Mouse (Mus musculus): ENCODE results near the gene Mrpl33. TPM values are rescaled to one million over a fixed set of nuclear protein-coding genes. Genes with fewer than 3 reads are reported as not detected.

Gene Mrpl33
- polyA plus RNA-seq, 1 experiment from 2014 or later: 165 TPM

DNA sequence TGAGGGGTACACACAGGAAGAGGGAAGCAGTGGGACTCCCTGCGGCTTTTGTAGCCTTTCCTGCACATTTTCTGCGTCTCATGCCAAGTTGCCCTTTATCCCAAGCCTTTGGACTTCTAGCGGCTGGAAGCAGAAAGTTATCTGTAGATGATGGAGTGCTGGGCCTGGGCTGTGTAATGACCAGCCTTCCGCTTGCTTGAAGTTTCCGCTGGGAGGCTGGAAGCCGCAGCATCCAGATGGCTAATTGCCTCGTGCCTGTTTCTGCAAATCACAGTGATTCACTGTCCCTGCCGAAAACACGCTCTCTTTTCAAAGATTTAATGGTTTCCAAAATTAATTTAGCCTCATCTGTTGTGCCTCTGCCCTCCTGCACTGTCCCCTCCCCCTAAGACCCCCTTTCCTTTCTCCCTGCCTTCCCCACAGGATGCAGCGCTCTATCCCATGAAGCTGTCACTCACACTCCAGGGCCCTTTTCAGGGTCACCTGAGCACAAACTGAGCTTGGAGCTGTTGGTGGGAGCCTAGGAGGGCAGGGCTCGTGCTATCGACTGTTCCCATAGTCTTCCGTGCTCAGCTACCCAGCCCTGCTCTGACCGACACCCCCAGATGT is 6.9 kb upstream of the Mrpl33 start:
- no peak for ATAC-seq
- Histone ChIP-seq H3K4me1 (ENCODE audit: insufficient read depth) (no peaks in the 10 kb centered on the region), H3K4me2 (ENCODE audit: low read depth, low read length) (no peak overlapping the region), H3K4me3 (ENCODE audit: low read depth, low read length) (no peak overlapping the region), H3K9ac (replicated peaks) (no peak overlapping the region), H3K9me3 (ENCODE audit: low read length) (no peaks in the 10 kb centered on the region), H3K36me3 (replicated peaks; ENCODE audit: insufficient read depth, low read length) (no peaks in the 10 kb centered on the region), H3K27me3 (ENCODE audit: insufficient read depth, low read length) (no peaks in the 10 kb centered on the region), H3K27ac (ENCODE audit: low read depth) (no peak overlapping the region)
- no peak for DNase-seq
- TF ChIP-seq CTCF (IDR thresholded peaks at IDR 0.05; ENCODE audit: low read depth) (no peak), EP300 (IDR thresholded peaks at IDR 0.05; ENCODE audit: low read depth) (no peak)
- 77% methylated on average over 14 of the region's 14 CpGs for WGBS (ENCODE audit: insufficient replicate concordance)

- TF ChIP-seq EP300 (IDR thresholded peaks at IDR 0.05; ENCODE audit: low read depth) (no peak), CTCF (IDR thresholded peaks at IDR 0.05; ENCODE audit: low read depth) (no peak)
- Histone ChIP-seq H3K4me3 (ENCODE audit: low read depth, low read length) (no peak overlapping the region), H3K4me2 (ENCODE audit: low read depth, low read length) (no peak overlapping the region), H3K27ac (ENCODE audit: low read depth) (no peak overlapping the region), H3K4me1 (ENCODE audit: insufficient read depth) (no peaks in the 10 kb centered on the region), H3K36me3 (replicated peaks; ENCODE audit: insufficient read depth, low read length) (no peaks in the 10 kb centered on the region), H3K27me3 (ENCODE audit: insufficient read depth, low read length) (no peaks in the 10 kb centered on the region), H3K9ac (replicated peaks) (no peak overlapping the region), H3K9me3 (ENCODE audit: low read length) (no peaks in the 10 kb centered on the region)
- 89% methylated on average over 7 of the region's 7 CpGs for WGBS (ENCODE audit: insufficient replicate concordance)
- DNase-seq (no peak), ATAC-seq (no peak)
Observed at GRCm38 (mm10) chr5:31591122-31591521, 5.6 kb upstream of the Mrpl33 start.

GRCm38 (mm10) chr5:31595868-31596267 is 867 bp upstream of the Mrpl33 start:
- Histone ChIP-seq H3K4me1 (ENCODE audit: insufficient read depth) (peaks cover 14% of the 10 kb centered on the region), H3K9ac (replicated peaks) (no peak overlapping the region), H3K27me3 (ENCODE audit: insufficient read depth, low read length) (no peaks in the 10 kb centered on the region), H3K4me3 (ENCODE audit: low read depth, low read length) (no peak overlapping the region), H3K36me3 (replicated peaks; ENCODE audit: insufficient read depth, low read length) (no peaks in the 10 kb centered on the region), H3K27ac (ENCODE audit: low read depth) (no peak overlapping the region), H3K4me2 (ENCODE audit: low read depth, low read length) (no peak overlapping the region), H3K9me3 (ENCODE audit: low read length) (no peaks in the 10 kb centered on the region)
- WGBS (ENCODE audit: insufficient replicate concordance): 61% methylated on average over 4 of the region's 4 CpGs
- TF ChIP-seq EP300 (IDR thresholded peaks at IDR 0.05; ENCODE audit: low read depth) (no peak), CTCF (IDR thresholded peaks at IDR 0.05; ENCODE audit: low read depth) (no peak)
- DNase-seq (no peak), ATAC-seq (no peak)

DNA sequence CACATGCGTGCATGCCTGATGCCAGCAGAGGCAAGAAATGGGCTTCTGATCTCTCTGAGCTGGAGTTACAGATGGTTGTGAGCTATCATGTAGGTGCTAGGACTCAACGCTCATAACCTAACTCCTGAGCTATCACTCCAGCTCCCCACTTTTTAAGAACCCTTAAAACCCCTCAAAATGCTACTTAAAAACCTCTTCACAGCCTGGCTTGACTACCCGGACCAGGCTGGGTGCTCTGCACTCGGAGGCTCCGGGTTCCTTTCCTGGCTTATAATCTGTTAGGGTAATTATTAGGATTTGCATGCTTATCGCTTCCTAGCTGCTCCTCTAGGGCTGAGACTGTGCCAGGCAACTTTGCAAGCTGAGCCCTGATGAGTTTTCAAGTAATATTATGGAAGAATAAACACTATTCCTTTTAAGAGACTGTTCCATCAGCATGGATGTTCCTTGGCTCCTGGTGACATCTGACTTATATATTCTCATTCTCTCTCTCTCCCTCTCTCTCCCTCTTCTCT is 752 bp downstream of the Mrpl33 start:
- H3K27me3 ChIP-seq (ENCODE audit: insufficient read depth, low read length): no peaks in the 10 kb centered on the region
- peak overlapping the region; percentile 80 for H3K4me2 ChIP-seq (ENCODE audit: low read depth, low read length)
- no peaks in the 10 kb centered on the region for H3K36me3 ChIP-seq (replicated peaks; ENCODE audit: insufficient read depth, low read length)
- no peak overlapping the region for H3K4me3 ChIP-seq (ENCODE audit: low read depth, low read length)
- DNase-seq: no peak
- H3K9me3 ChIP-seq (ENCODE audit: low read length): no peaks in the 10 kb centered on the region
- TF ChIP-seq EP300 (IDR thresholded peaks at IDR 0.05; ENCODE audit: low read depth): no peak
- H3K27ac ChIP-seq (ENCODE audit: low read depth): no peak overlapping the region
- 75% methylated on average over 6 of the region's 6 CpGs for WGBS (ENCODE audit: insufficient replicate concordance)
- H3K4me1 ChIP-seq (ENCODE audit: insufficient read depth): peaks cover 14% of the 10 kb centered on the region
- no peak for ATAC-seq
- H3K9ac ChIP-seq (replicated peaks): no peak overlapping the region

DNA sequence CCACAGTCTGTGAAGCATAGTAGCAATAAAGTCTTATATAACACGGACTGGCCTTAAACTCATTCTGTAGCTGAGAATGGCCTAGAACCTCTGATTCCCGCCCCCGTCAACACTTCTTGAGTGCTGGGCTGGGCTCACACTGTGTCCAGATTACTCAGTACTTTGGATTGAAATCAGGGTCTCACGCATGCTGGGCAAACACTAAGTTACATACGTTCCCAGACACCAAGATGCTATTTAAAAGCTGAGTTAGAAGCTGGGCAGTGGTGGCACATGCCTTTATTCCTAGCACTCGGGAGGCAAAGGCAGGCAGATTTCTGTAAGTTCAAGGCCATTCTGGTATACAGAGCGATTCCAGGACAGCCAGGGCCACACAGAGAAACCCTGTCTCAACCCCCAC is 1.4 kb downstream of the Mrpl33 start:
- Histone ChIP-seq H3K27ac (ENCODE audit: low read depth) (no peak overlapping the region), H3K36me3 (replicated peaks; ENCODE audit: insufficient read depth, low read length) (no peaks in the 10 kb centered on the region)
- no peak for DNase-seq

DNA sequence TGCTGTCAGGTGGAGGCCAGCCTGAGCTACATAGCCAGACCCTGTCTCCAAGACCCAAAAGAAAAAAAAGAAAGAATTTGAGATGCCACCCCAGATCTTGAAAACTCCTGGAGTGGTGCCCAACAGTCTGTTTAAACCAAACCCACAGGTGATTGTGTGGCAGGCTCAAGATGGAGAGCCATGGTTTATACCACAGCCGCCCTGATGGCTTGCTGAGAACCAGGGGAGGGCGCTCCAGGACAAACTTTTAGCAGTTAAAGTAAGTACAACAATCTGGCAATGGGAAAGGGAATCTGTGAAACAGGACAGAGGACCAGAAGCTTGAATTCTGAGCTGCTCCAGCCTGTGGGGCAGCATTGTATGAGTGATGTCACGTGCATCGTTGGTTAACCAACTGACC is 1.8 kb downstream of the Mrpl33 start:
- Histone ChIP-seq H3K9me3 (ENCODE audit: low read length) (no peaks in the 10 kb centered on the region), H3K36me3 (replicated peaks; ENCODE audit: insufficient read depth, low read length) (no peaks in the 10 kb centered on the region), H3K4me2 (ENCODE audit: low read depth, low read length) (no peak overlapping the region), H3K4me3 (ENCODE audit: low read depth, low read length) (no peak overlapping the region), H3K9ac (replicated peaks) (no peak overlapping the region), H3K4me1 (ENCODE audit: insufficient read depth) (peaks cover 16% of the 10 kb centered on the region), H3K27me3 (ENCODE audit: insufficient read depth, low read length) (no peaks in the 10 kb centered on the region), H3K27ac (ENCODE audit: low read depth) (no peak overlapping the region)
- ATAC-seq (no peak), DNase-seq (peak; percentile 46)
- peak; percentile 53 for TF ChIP-seq CTCF (IDR thresholded peaks at IDR 0.05; ENCODE audit: low read depth)
- no peak for TF ChIP-seq EP300 (IDR thresholded peaks at IDR 0.05; ENCODE audit: low read depth)
- 57% methylated on average over 4 of the region's 4 CpGs for WGBS (ENCODE audit: insufficient replicate concordance)

More for the DNA sequence above, 1.4 kb downstream of the Mrpl33 start:
- Histone ChIP-seq H3K4me1 (ENCODE audit: insufficient read depth) (peaks cover 16% of the 10 kb centered on the region), H3K4me2 (ENCODE audit: low read depth, low read length) (no peak overlapping the region), H3K9ac (replicated peaks) (no peak overlapping the region), H3K27me3 (ENCODE audit: insufficient read depth, low read length) (no peaks in the 10 kb centered on the region), H3K4me3 (ENCODE audit: low read depth, low read length) (no peak overlapping the region), H3K9me3 (ENCODE audit: low read length) (no peaks in the 10 kb centered on the region)
- TF ChIP-seq CTCF (IDR thresholded peaks at IDR 0.05; ENCODE audit: low read depth) (no peak), EP300 (IDR thresholded peaks at IDR 0.05; ENCODE audit: low read depth) (no peak)
- 74% methylated on average over 7 of the region's 7 CpGs for WGBS (ENCODE audit: insufficient replicate concordance)
- ATAC-seq: no peak

Measured in liver, postnatal 0 days (tissue).